Mouse (Mus musculus): ENCODE measurements around the gene Rtn4r.

The Rtn4r gene

GRCm38 (mm10) chr16:18197881-18198280 lies 70.4 kb downstream of the Rtn4r start:
- DNase-seq, result no peak

DNA sequence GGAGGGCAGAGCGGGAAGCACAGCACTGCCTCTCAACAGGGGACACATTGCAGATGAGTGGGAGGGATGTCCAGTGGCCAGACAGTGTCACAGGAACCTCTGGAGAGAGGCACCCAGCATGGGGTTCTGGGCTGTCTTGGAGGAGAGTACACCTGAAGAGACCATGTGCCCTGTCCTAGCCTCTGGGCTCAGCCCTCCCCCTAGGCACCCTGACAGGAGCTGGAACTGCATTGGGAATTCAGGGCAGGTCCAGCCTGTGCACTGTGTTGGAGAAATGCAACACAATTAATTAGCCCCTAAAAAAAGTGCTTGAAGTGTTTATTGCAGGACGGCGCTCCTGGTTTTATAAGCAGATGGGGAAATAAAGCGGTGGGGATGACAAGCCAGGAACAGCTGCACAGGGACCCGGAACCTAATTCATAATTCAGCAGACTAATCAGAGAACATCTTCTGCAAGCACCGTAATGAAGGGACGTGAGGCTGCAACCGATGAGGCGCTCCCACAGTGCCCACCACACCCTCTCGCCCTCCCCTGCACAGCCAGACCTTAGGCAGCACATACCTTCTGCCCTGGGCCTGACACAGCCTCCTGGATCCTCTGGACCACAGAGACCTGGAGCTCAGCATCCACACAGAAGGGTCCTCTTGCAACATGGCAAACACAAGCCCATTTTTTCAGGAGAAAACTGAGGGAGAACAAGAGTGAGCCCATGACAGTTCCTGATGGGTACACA lies 71.1 kb downstream of the Rtn4r start:
- DNase-seq, result no peak

GRCm38 (mm10) chr16:18200062-18200461 lies 72.6 kb downstream of the Rtn4r start:
- no peak for DNase-seq

DNA sequence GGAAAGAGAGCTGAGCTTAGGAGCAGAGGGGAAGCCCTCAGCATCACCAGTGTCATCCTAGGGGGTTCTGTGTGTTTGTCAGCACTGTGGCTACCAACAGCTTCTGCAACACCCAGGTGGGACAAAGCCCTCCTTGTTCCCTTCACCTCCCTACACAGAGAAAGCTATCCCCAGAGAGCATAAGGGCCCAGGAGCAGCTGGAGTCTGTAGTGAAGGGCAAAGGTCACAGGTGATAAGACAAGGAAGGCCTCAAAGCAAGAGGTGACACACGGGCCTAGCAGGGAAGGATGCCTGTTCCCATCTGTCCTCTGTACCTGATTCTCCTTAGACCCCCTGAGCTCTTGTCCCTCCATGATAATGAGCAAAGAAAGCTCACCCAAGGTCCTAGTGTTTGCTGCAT lies 74.2 kb downstream of the Rtn4r start:
- no peak for DNase-seq

Measured in kidney, postnatal 36 days (tissue).